Mouse (Mus musculus) skeletal muscle tissue, adult 2 months (tissue): ENCODE results near the gene Aadacl2.

Source experiments
- DNase-seq: peaks from one replicate; pipeline ENCODE4 v3.0.0-alpha.2; 2012; ENCODE audit warnings: low read depth, low spot score

Aadacl2 gene

DNA sequence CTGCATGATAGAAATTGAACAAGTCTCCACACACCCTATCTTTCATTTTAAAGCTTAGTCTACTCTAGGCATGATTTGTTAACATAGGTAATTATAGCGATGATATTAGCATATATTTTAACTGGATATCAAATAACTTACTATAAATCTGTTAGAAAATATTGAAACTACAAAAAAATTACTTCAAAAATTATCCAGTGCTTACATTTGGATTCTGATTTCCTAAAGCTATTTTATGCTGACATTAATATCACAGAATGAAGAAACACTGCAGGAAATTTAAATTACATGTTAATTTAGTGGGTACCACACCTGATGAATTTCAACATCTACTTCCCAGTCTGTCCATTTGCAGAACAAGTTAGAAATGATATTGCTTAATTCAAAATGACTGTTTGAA is at the start of gene Aadacl2:
Gene Aadacl2 (plus strand): TSS at position 301 of the 400 bp plus-strand sequence.
- no peak for DNase-seq

DNA sequence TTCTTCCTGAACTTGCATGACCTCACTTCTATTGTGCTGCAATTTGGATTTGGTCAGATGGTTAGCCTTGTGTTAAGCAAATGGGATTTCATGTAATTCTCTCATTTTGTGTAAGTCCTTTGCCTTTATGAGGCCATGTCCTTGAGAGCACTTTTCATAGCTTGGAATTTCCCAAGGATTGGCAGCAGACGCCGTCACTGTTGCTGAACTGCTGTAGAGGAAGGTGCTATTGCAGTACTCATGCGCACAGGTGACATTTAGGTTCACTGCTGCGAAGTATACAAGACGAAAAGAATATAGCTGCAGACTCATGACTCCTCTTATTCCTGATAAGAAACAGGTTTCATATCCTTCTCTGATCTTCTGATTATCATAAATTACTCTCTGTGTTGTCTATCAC is 35.7 kb upstream of the Aadacl2 start:
- no peak for DNase-seq

DNA sequence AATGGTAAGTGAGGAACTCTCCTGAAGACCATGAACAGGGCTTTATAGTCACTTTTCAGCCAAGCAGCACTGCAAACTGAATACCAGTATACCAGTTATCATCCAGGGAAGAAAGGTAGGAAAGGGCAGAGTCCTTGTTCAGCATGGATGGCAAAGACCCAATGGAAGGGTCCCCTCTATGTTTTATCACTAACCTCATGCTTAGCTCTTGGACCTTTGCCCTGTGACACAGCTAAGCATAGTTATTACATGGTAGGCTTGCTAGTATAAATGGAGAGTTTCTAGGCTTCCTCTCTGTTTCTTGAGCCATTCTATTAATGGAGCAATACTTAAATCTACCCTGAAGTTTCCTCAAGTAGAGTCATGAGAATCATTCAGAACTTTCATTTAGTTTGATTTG is 32.0 kb upstream of the Aadacl2 start:
- DNase-seq, result no peak

GRCm38 (mm10) chr3:60003622-60004021 is 2.9 kb upstream of the Aadacl2 start:
- no peak for DNase-seq

DNA sequence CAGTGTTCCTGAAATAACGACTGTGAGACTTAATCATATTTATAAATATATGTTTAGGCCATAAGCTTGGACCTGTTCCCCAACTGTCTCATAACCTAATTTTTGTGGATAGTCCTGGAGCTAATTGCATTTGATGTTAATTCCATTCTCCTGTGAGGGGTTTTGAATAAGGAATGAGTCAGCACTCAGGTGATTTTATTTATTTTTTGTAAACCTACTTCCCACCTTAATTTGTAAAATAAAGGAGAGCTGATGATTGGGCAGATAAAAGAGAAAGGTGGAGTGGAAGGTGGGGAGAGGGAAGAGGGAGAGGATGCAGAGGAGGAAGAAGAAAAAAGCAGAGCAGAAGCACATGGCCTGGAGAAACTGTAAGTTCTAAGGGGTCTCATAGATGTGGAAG is 18.9 kb downstream of the Aadacl2 start, which contains the start of gene Aadac:
Gene Aadac (plus strand): TSS at position 301 of the 400 bp plus-strand sequence.
- DNase-seq, result no peak

- no peak for DNase-seq
Observed at GRCm38 (mm10) chr3:60031511-60031910, 25.0 kb downstream of the Aadacl2 start.

DNA sequence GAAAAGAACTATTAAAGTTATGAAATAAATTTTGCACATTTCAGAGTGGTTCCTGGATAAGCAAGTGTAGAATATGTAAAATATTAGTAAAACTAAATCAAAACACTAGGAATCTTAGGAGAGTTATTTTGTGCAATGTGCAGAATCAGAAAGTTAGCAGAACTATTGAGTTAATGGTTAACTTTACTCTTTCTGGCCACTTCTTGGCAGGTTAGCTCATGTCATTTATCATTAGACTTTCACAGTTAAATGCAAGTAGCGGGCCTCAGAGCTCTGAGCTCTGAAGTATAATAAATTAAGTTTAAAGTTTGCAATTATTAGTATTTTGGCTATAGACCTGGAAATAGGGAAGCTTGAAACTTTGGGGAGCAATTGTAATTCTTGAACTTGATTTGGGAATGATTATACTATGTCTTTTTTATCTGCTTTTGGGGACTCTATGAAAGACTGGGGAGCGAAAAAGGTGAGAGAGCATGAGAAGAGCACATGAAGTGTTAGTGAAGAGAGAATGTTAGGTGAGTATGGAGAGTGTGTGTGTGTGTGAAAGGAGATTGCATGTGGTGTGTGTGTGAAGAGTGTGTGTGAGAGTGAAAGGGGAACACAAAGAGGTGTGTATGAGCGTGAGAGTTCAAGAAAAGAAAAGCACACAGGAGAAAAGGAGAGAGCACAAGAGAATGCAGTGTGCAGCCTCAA is 39.8 kb downstream of the Aadacl2 start:
- DNase-seq, result no peak

GRCm38 (mm10) chr3:60053231-60053927 is 46.8 kb downstream of the Aadacl2 start:
- no peak for DNase-seq

DNA sequence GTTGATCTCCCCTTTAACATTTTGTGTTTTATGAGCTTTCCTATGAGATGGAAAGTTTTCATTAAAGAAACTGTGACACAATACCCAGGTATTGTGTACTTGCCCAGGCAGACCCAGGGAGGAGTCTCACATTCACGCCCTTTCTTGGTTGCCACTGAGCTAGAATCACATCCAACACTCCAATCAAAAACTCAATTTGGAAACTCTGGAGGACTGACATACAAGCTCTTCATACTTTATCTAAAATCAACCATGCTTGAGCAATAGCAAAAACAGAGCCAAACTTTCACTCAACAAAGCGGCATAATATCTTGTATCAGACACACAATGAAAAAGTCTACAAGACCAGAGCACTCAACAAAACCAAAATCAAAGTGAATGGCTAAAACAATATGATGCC is 47.4 kb downstream of the Aadacl2 start:
- no peak for DNase-seq

- DNase-seq, result no peak
Observed at GRCm38 (mm10) chr3:60056451-60056850, 49.9 kb downstream of the Aadacl2 start.

GRCm38 (mm10) chr3:60057070-60057808 is 50.7 kb downstream of the Aadacl2 start:
- DNase-seq, result no peak

DNA sequence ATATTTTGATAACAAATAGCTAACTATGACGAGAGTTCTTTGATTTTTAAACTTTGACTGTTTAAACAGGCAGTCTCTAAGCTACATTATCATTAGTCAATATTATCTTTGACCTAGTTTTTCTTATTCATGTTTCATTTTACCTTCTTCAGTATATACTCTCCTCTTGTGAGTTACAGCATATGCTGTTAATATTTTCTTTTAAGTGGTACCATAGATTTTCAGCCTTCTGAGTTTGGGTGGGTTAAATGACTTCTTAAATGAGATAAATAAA is 51.2 kb downstream of the Aadacl2 start:
- no peak for DNase-seq
